Mouse (Mus musculus) thymus, adult 2 months (tissue): ENCODE results near the gene Bub3.

Experiments used
- CTCF ChIP-seq: fragments of 200-500 bp; IDR thresholded peaks from 2 replicates; pipeline ENCODE4 v1.5.1; 2012; ENCODE audit warnings: mild to moderate bottlenecking, control low read depth, low read length, moderate library complexity, borderline replicate concordance; ENCODE audit not compliant: control insufficient read depth, poor library complexity, insufficient read depth; ENCODE audit errors: extremely low read depth
- POLR2A ChIP-seq: fragments of 200-500 bp; IDR thresholded peaks from 2 replicates; pipeline ENCODE4 v1.6.1; 2012; ENCODE audit warnings: mild to moderate bottlenecking, low read length, control low read depth, moderate library complexity; ENCODE audit not compliant: control insufficient read depth, poor library complexity, insufficient read depth; ENCODE audit errors: extremely low read depth

DNA sequence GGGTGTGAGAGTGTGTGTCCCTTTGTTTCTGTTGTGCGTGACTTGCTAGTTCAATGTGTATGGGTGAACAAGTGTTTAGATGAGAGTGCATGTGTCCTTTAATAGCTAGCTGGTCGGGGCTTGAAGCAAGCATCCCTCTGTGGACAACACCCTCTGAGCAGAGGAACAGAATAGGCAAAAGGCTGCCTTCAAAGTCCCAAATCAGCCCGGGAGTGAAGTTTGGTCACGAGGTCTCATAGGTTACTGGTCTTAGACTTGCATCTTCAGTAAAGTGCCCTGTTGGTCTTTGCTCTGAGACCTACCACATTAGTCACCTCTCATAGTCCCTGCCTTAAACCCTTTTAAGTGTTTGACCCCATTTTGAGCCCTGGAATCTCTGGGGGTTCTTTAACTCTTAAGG, 8.6 kb upstream of the Bub3 start:
- TF ChIP-seq POLR2A (no peak), CTCF (no peak)
